Mouse (Mus musculus): ENCODE measurements around the gene Il11ra1.
"Not testable (repeated sequence)": the region's sequence is repeated elsewhere in the genome, so short reads cannot be mapped to it uniquely, and the experiment has no call there.

Gene Il11ra1

GRCm38 (mm10) chr4:41755338-41756305 is 55.8 kb downstream of the Il11ra1 start, which contains the start of gene Sigmar1:
Gene Sigmar1, minus strand, starts transcription at chr4:41756157.
- DNase-seq (ENCODE audit: low spot score), result peak; percentile 89

- no peak for DNase-seq (ENCODE audit: low spot score)
Observed at GRCm38 (mm10) chr4:41756440-41756839, 56.7 kb downstream of the Il11ra1 start.

- DNase-seq (ENCODE audit: low spot score), result no peak
Observed at GRCm38 (mm10) chr4:41757321-41757720, 57.5 kb downstream of the Il11ra1 start.

- no peak for DNase-seq (ENCODE audit: low spot score)
Observed at GRCm38 (mm10) chr4:41758021-41758420, 58.2 kb downstream of the Il11ra1 start.

GRCm38 (mm10) chr4:41758701-41759100 is 58.9 kb downstream of the Il11ra1 start:
- DNase-seq (ENCODE audit: low spot score), result no peak

GRCm38 (mm10) chr4:41759206-41759605 is 59.4 kb downstream of the Il11ra1 start:
- DNase-seq (ENCODE audit: low spot score), result no peak

- no peak for DNase-seq (ENCODE audit: low spot score)
Observed at GRCm38 (mm10) chr4:41759656-41760287, 60.0 kb downstream of the Il11ra1 start.

- peak; percentile 96 for DNase-seq (ENCODE audit: low spot score)
Observed at GRCm38 (mm10) chr4:41760288-41760721, 60.5 kb downstream of the Il11ra1 start.

- no peak for DNase-seq (ENCODE audit: low spot score)
Observed at GRCm38 (mm10) chr4:41760911-41761310, 61.1 kb downstream of the Il11ra1 start.

GRCm38 (mm10) chr4:41761680-41762079 is 61.9 kb downstream of the Il11ra1 start:
- DNase-seq (ENCODE audit: low spot score), result no peak

GRCm38 (mm10) chr4:41762099-41762687 is 62.4 kb downstream of the Il11ra1 start:
- no peak for DNase-seq (ENCODE audit: low spot score)

GRCm38 (mm10) chr4:41762688-41763114 is 62.9 kb downstream of the Il11ra1 start:
- DNase-seq (ENCODE audit: low spot score), result peak; percentile 31

GRCm38 (mm10) chr4:41763176-41763575 is 63.4 kb downstream of the Il11ra1 start:
- not testable (repeated sequence) for DNase-seq (ENCODE audit: low spot score)

GRCm38 (mm10) chr4:41767301-41767700 is 67.5 kb downstream of the Il11ra1 start:
- DNase-seq (ENCODE audit: low spot score), result not testable (repeated sequence)

- not testable (repeated sequence) for DNase-seq (ENCODE audit: low spot score)
Observed at GRCm38 (mm10) chr4:41772946-41773345, 73.2 kb downstream of the Il11ra1 start.

GRCm38 (mm10) chr4:41773502-41773901 is 73.7 kb downstream of the Il11ra1 start:
- DNase-seq (ENCODE audit: low spot score), result peak; percentile 76

GRCm38 (mm10) chr4:41774002-41774401 is 74.2 kb downstream of the Il11ra1 start, which contains the start of gene Ccl27a:
Gene Ccl27a, minus strand, starts transcription at chr4:41774247.
- peak; percentile 89 for DNase-seq (ENCODE audit: low spot score)

GRCm38 (mm10) chr4:41774506-41774905 is 74.7 kb downstream of the Il11ra1 start:
- not testable (repeated sequence) for DNase-seq (ENCODE audit: low spot score)

- not testable (repeated sequence) for DNase-seq (ENCODE audit: low spot score)
Observed at GRCm38 (mm10) chr4:41775840-41776239, 76.1 kb downstream of the Il11ra1 start.

GRCm38 (mm10) chr4:41781271-41781670 is 81.5 kb downstream of the Il11ra1 start:
- DNase-seq (ENCODE audit: low spot score), result not testable (repeated sequence)

- DNase-seq (ENCODE audit: low spot score), result not testable (repeated sequence)
Observed at GRCm38 (mm10) chr4:41781748-41782485, 82.1 kb downstream of the Il11ra1 start.

All from lung, postnatal 25 days (tissue).